Mouse (Mus musculus) liver, embryonic 15.5 days (tissue): ENCODE measurements at regions not wholly inside any gene's neighbourhood (a gene's known extent, or its start where the extent isn't known, plus 50 kb on each side); places are given as distances from the start of the nearest gene placed in this dataset.

ENCODE experiments used
- ATAC-seq: fragments of 200-750 bp; cut with Nextera tagmentation; 2 replicates; pipeline ENCODE4 v1.8.0; 2017; ENCODE audit warnings: moderate number of reproducible peaks, mild to moderate bottlenecking, moderate library complexity; ENCODE audit not compliant: insufficient read depth
- H3K27ac ChIP-seq: fragments of 300-500 bp; sonication (generic); replicated peaks from 2 replicates; pipeline ENCODE4 v1.5.1; 2015; ENCODE audit warnings: mild to moderate bottlenecking, inconsistent platforms
- H3K27me3 ChIP-seq: fragments of 300-500 bp; sonication (generic); 2 replicates; pipeline ENCODE4 v1.6.1; 2015; ENCODE audit warnings: mild to moderate bottlenecking, inconsistent platforms
- H3K36me3 ChIP-seq: fragments of 300-500 bp; sonication (generic); replicated peaks from 2 replicates; pipeline ENCODE4 v1.6.1; 2015; ENCODE audit warnings: moderate library complexity, mild to moderate bottlenecking, inconsistent platforms
- H3K4me1 ChIP-seq: fragments of 300-500 bp; sonication (generic); replicated peaks from 2 replicates; pipeline ENCODE4 v1.6.1; 2015; ENCODE audit warnings: inconsistent platforms
- H3K4me2 ChIP-seq: fragments of 300-500 bp; sonication (generic); 2 replicates; pipeline ENCODE4 v1.6.1; 2015; ENCODE audit warnings: moderate library complexity, mild to moderate bottlenecking, inconsistent platforms
- H3K4me3 ChIP-seq: fragments of 300-500 bp; sonication (generic); replicated peaks from 2 replicates; pipeline ENCODE4 v1.5.1; 2015; ENCODE audit warnings: mild to moderate bottlenecking, inconsistent platforms
- H3K9ac ChIP-seq: fragments of 300-500 bp; sonication (generic); 2 replicates; pipeline ENCODE4 v1.6.1; 2015; ENCODE audit warnings: moderate library complexity, mild to moderate bottlenecking, inconsistent platforms
- H3K9me3 ChIP-seq: fragments of 300-500 bp; sonication (generic); replicated peaks from 2 replicates; pipeline ENCODE4 v1.6.1; 2016; ENCODE audit warnings: inconsistent platforms
- WGBS: fragments of 180-500 bp; shearing (Covaris S2); methylation state at CpG from one replicate; pipeline ENCODE4 v1.1.7; 2015; ENCODE audit warnings: mixed read lengths; ENCODE audit not compliant: insufficient replicate concordance; 5-methylcytosine and 5-hydroxymethylcytosine counted together

- Histone ChIP-seq H3K9me3 (no peaks in the 10 kb centered on the region), H3K36me3 (no peaks in the 10 kb centered on the region), H3K9ac (no peak overlapping the region), H3K4me3 (no peak overlapping the region), H3K27me3 (no peaks in the 10 kb centered on the region), H3K27ac (no peak overlapping the region), H3K4me1 (no peaks in the 10 kb centered on the region), H3K4me2 (no peak overlapping the region)
- WGBS: 64% methylated on average over 5 of the region's 5 CpGs
- no peak for ATAC-seq
Measured at GRCm38 (mm10) chr2:51866045-51866444, 68.9 kb downstream of the Rbm43 start.

GRCm38 (mm10) chr2:51868878-51869510 lies 66.0 kb downstream of the Rbm43 start:
- no peak overlapping the region for H3K4me2 ChIP-seq
- H3K4me1 ChIP-seq: no peaks in the 10 kb centered on the region
- H3K36me3 ChIP-seq: no peaks in the 10 kb centered on the region
- no peaks in the 10 kb centered on the region for H3K9me3 ChIP-seq
- WGBS: 59% methylated on average over 4 of the region's 4 CpGs
- H3K27ac ChIP-seq: no peak overlapping the region
- no peak overlapping the region for H3K9ac ChIP-seq
- H3K4me3 ChIP-seq: no peak overlapping the region
- H3K27me3 ChIP-seq: no peaks in the 10 kb centered on the region
- ATAC-seq: no peak

GRCm38 (mm10) chr2:51871571-51871970 lies 63.4 kb downstream of the Rbm43 start:
- no peaks in the 10 kb centered on the region for H3K9me3 ChIP-seq
- no peaks in the 10 kb centered on the region for H3K36me3 ChIP-seq
- no peak for ATAC-seq
- 17% methylated on average over 14 of the region's 14 CpGs for WGBS
- no peak overlapping the region for H3K9ac ChIP-seq
- no peak overlapping the region for H3K4me2 ChIP-seq
- H3K4me1 ChIP-seq: no peaks in the 10 kb centered on the region
- no peak overlapping the region for H3K27ac ChIP-seq
- no peak overlapping the region for H3K4me3 ChIP-seq
- no peaks in the 10 kb centered on the region for H3K27me3 ChIP-seq
